Mouse (Mus musculus): ENCODE measurements around the gene Klhl3. TPM values are rescaled to one million over a fixed set of nuclear protein-coding genes. Genes with fewer than 3 reads are reported as not detected.

Gene Klhl3
- polyA plus RNA-seq, 1 experiment from 2014 or later: 3.4 TPM

- WGBS: 82% methylated on average over 10 of the region's 10 CpGs
- H3K36me3 ChIP-seq: no peaks in the 10 kb centered on the region
- DNase-seq (ENCODE audit: low spot score): no peak
- H3K9me3 ChIP-seq: peaks cover 3% of the 10 kb centered on the region
- no peaks in the 10 kb centered on the region for H3K27me3 ChIP-seq (ENCODE audit: insufficient read depth, poor library complexity, severe bottlenecking)
- no peak overlapping the region for H3K4me3 ChIP-seq
- no peaks in the 10 kb centered on the region for H3K4me1 ChIP-seq (replicated peaks)
- no peak overlapping the region for H3K27ac ChIP-seq
Observed at GRCm38 (mm10) chr13:58051654-58052053, 61.7 kb downstream of the Klhl3 start.

- 52% methylated on average over 7 of the region's 7 CpGs for WGBS
- H3K36me3 ChIP-seq: no peaks in the 10 kb centered on the region
- no peaks in the 10 kb centered on the region for H3K27me3 ChIP-seq (ENCODE audit: insufficient read depth, poor library complexity, severe bottlenecking)
- DNase-seq (ENCODE audit: low spot score): no peak
- H3K27ac ChIP-seq: no peak overlapping the region
- H3K4me3 ChIP-seq: no peak overlapping the region
- no peaks in the 10 kb centered on the region for H3K9me3 ChIP-seq
- H3K4me1 ChIP-seq (replicated peaks): no peaks in the 10 kb centered on the region
Observed at GRCm38 (mm10) chr13:58051251-58051650, 62.1 kb downstream of the Klhl3 start.

GRCm38 (mm10) chr13:58049121-58049520, 64.3 kb downstream of the Klhl3 start:
- no peak for DNase-seq (ENCODE audit: low spot score)
- WGBS: 73% methylated on average over 5 of the region's 5 CpGs
- Histone ChIP-seq H3K27ac (no peak overlapping the region), H3K27me3 (ENCODE audit: insufficient read depth, poor library complexity, severe bottlenecking) (no peaks in the 10 kb centered on the region), H3K4me1 (replicated peaks) (no peaks in the 10 kb centered on the region), H3K4me3 (no peak overlapping the region), H3K9me3 (no peaks in the 10 kb centered on the region), H3K36me3 (no peaks in the 10 kb centered on the region)

GRCm38 (mm10) chr13:58048076-58048475, 65.3 kb downstream of the Klhl3 start:
- Histone ChIP-seq H3K27ac (no peak overlapping the region), H3K4me3 (no peak overlapping the region), H3K27me3 (ENCODE audit: insufficient read depth, poor library complexity, severe bottlenecking) (no peaks in the 10 kb centered on the region), H3K36me3 (no peaks in the 10 kb centered on the region), H3K4me1 (replicated peaks) (no peaks in the 10 kb centered on the region), H3K9me3 (no peaks in the 10 kb centered on the region)
- no peak for DNase-seq (ENCODE audit: low spot score)
- 85% methylated on average over 3 of the region's 3 CpGs for WGBS

GRCm38 (mm10) chr13:58046178-58046577, 67.2 kb downstream of the Klhl3 start:
- Histone ChIP-seq H3K9me3 (no peaks in the 10 kb centered on the region), H3K27ac (no peak overlapping the region), H3K4me1 (replicated peaks) (no peaks in the 10 kb centered on the region), H3K27me3 (ENCODE audit: insufficient read depth, poor library complexity, severe bottlenecking) (no peaks in the 10 kb centered on the region), H3K4me3 (no peak overlapping the region), H3K36me3 (no peaks in the 10 kb centered on the region)
- 89% methylated on average over 7 of the region's 7 CpGs for WGBS
- no peak for DNase-seq (ENCODE audit: low spot score)

- Histone ChIP-seq H3K36me3 (no peaks in the 10 kb centered on the region), H3K9me3 (no peaks in the 10 kb centered on the region), H3K27me3 (ENCODE audit: insufficient read depth, poor library complexity, severe bottlenecking) (no peaks in the 10 kb centered on the region), H3K4me1 (replicated peaks) (no peaks in the 10 kb centered on the region), H3K4me3 (no peak overlapping the region), H3K27ac (no peak overlapping the region)
- DNase-seq (ENCODE audit: low spot score): no peak
- 46% methylated on average over 4 of the region's 4 CpGs for WGBS
Observed at GRCm38 (mm10) chr13:58045278-58045677, 68.1 kb downstream of the Klhl3 start.

- WGBS: 95% methylated on average over 8 of the region's 8 CpGs
- Histone ChIP-seq H3K9me3 (no peaks in the 10 kb centered on the region), H3K36me3 (no peaks in the 10 kb centered on the region), H3K4me1 (replicated peaks) (no peaks in the 10 kb centered on the region), H3K27me3 (ENCODE audit: insufficient read depth, poor library complexity, severe bottlenecking) (no peaks in the 10 kb centered on the region), H3K4me3 (no peak overlapping the region), H3K27ac (no peak overlapping the region)
- no peak for DNase-seq (ENCODE audit: low spot score)
Observed at GRCm38 (mm10) chr13:58043278-58043677, 70.1 kb downstream of the Klhl3 start.

- WGBS: 84% methylated on average over 10 of the region's 10 CpGs
- Histone ChIP-seq H3K27ac (no peak overlapping the region), H3K27me3 (ENCODE audit: insufficient read depth, poor library complexity, severe bottlenecking) (no peaks in the 10 kb centered on the region), H3K9me3 (no peaks in the 10 kb centered on the region), H3K4me1 (replicated peaks) (no peaks in the 10 kb centered on the region), H3K36me3 (no peaks in the 10 kb centered on the region), H3K4me3 (no peak overlapping the region)
- DNase-seq (ENCODE audit: low spot score): no peak
Observed at GRCm38 (mm10) chr13:58040112-58040511, 73.3 kb downstream of the Klhl3 start.

- no peak overlapping the region for H3K27ac ChIP-seq
- H3K9me3 ChIP-seq: no peaks in the 10 kb centered on the region
- no peaks in the 10 kb centered on the region for H3K27me3 ChIP-seq (ENCODE audit: insufficient read depth, poor library complexity, severe bottlenecking)
- no peaks in the 10 kb centered on the region for H3K4me1 ChIP-seq (replicated peaks)
- H3K36me3 ChIP-seq: no peaks in the 10 kb centered on the region
- H3K4me3 ChIP-seq: no peak overlapping the region
- WGBS: 87% methylated on average over 8 of the region's 8 CpGs
- no peak for DNase-seq (ENCODE audit: low spot score)
Observed at GRCm38 (mm10) chr13:58037506-58037905, 75.9 kb downstream of the Klhl3 start.

GRCm38 (mm10) chr13:58035470-58036156, 77.8 kb downstream of the Klhl3 start:
- WGBS: 71% methylated on average over 10 of the region's 10 CpGs
- H3K4me1 ChIP-seq (replicated peaks): no peaks in the 10 kb centered on the region
- H3K9me3 ChIP-seq: no peaks in the 10 kb centered on the region
- H3K27me3 ChIP-seq (ENCODE audit: insufficient read depth, poor library complexity, severe bottlenecking): no peaks in the 10 kb centered on the region
- no peaks in the 10 kb centered on the region for H3K36me3 ChIP-seq
- no peak overlapping the region for H3K4me3 ChIP-seq
- no peak overlapping the region for H3K27ac ChIP-seq
- no peak for DNase-seq (ENCODE audit: low spot score)

- H3K36me3 ChIP-seq: no peaks in the 10 kb centered on the region
- no peaks in the 10 kb centered on the region for H3K4me1 ChIP-seq (replicated peaks)
- no peak overlapping the region for H3K27ac ChIP-seq
- no peaks in the 10 kb centered on the region for H3K9me3 ChIP-seq
- 93% methylated on average over 3 of the region's 3 CpGs for WGBS
- H3K4me3 ChIP-seq: no peak overlapping the region
- no peak for DNase-seq (ENCODE audit: low spot score)
- no peaks in the 10 kb centered on the region for H3K27me3 ChIP-seq (ENCODE audit: insufficient read depth, poor library complexity, severe bottlenecking)
Observed at GRCm38 (mm10) chr13:58034985-58035384, 78.4 kb downstream of the Klhl3 start.

- no peaks in the 10 kb centered on the region for H3K4me1 ChIP-seq (replicated peaks)
- no peak overlapping the region for H3K4me3 ChIP-seq
- H3K9me3 ChIP-seq: no peaks in the 10 kb centered on the region
- H3K36me3 ChIP-seq: no peaks in the 10 kb centered on the region
- DNase-seq (ENCODE audit: low spot score): no peak
- 90% methylated on average over 6 of the region's 6 CpGs for whole genome bisulfite sequencing
- no peak overlapping the region for H3K27ac ChIP-seq
- no peaks in the 10 kb centered on the region for H3K27me3 ChIP-seq (ENCODE audit: insufficient read depth, poor library complexity, severe bottlenecking)
Observed at GRCm38 (mm10) chr13:58034507-58034906, 78.9 kb downstream of the Klhl3 start.

- WGBS: 48% methylated on average over 6 of the region's 6 CpGs
- H3K9me3 ChIP-seq: no peaks in the 10 kb centered on the region
Observed at GRCm38 (mm10) chr13:58031755-58032154, 81.6 kb downstream of the Klhl3 start.

GRCm38 (mm10) chr13:58027115-58027514, 86.3 kb downstream of the Klhl3 start:
- Histone ChIP-seq H3K36me3 (no peaks in the 10 kb centered on the region), H3K4me3 (no peak overlapping the region), H3K27me3 (ENCODE audit: insufficient read depth, poor library complexity, severe bottlenecking) (no peaks in the 10 kb centered on the region), H3K4me1 (replicated peaks) (peaks cover 19% of the 10 kb centered on the region), H3K27ac (no peak overlapping the region), H3K9me3 (no peaks in the 10 kb centered on the region)
- no peak for DNase-seq (ENCODE audit: low spot score)
- 84% methylated on average over 8 of the region's 8 CpGs for WGBS

More at GRCm38 (mm10) chr13:58031755-58032154, 81.6 kb downstream of the Klhl3 start:
- no peaks in the 10 kb centered on the region for H3K27me3 ChIP-seq (ENCODE audit: insufficient read depth, poor library complexity, severe bottlenecking)
- H3K27ac ChIP-seq: no peak overlapping the region
- DNase-seq (ENCODE audit: low spot score): peak; percentile 76
- H3K4me1 ChIP-seq (replicated peaks): no peaks in the 10 kb centered on the region
- H3K36me3 ChIP-seq: no peaks in the 10 kb centered on the region
- H3K4me3 ChIP-seq: no peak overlapping the region

All from hindbrain, embryonic 10.5 days (tissue).